Mouse (Mus musculus) cerebellum, adult 18-20 months (tissue): ENCODE results near the gene Hand2.

Experiments used
- DNase-seq, 2 experiments: peaks; one replicate each; pipeline ENCODE4 v3.0.0; 2021

Hand2 gene

GRCm38 (mm10) chr8:57320851-57321743 lies at the start of gene Hand2:
TSS of gene Hand2 (plus strand) at chr8:57320983.
- DNase-seq: no peak

DNA sequence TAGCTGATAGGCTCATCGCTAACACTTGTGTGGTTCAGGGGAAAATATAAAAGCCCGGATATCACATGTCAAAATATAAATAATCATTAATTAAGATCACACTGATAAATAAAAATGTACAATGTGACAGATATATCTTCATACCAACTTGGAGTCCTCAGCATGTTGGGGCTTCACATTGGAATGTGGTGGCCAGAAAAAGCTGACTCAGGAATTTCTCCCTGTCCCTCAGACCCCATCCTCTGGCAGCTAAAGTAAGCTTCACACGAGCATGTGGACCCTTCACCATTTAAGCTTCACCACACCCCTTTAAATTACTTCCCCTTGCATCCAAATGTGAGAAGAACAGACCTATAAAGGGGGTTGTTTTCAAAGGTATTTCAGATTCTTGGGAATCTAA lies 47.7 kb upstream of the Hand2 start:
- DNase-seq: no peak

- DNase-seq: no peak
Measured at GRCm38 (mm10) chr8:57293441-57293840, 27.3 kb upstream of the Hand2 start.

GRCm38 (mm10) chr8:57303513-57303912 lies 17.3 kb upstream of the Hand2 start:
- no peak for DNase-seq

DNA sequence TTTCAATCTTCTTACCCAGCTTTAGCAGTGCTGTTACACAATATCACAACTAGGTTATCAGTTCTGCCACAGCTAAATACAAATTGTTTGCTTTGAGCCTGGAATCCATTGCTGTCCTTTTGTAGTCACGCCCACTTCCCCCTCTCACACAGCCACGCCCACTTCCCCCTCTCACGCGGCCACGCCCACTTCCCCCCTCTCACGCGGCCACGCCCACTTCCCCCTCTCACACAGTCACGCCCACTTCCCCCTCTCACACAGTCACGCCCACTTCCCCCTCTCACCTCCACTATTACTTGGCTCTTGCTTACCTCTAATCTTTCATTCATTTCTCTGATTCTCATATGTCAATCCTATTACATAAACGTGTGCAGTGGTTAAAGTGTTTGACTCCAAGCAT lies 15.8 kb upstream of the Hand2 start:
- DNase-seq: no peak

GRCm38 (mm10) chr8:57306441-57306840 lies 14.3 kb upstream of the Hand2 start:
- no peak for DNase-seq

DNA sequence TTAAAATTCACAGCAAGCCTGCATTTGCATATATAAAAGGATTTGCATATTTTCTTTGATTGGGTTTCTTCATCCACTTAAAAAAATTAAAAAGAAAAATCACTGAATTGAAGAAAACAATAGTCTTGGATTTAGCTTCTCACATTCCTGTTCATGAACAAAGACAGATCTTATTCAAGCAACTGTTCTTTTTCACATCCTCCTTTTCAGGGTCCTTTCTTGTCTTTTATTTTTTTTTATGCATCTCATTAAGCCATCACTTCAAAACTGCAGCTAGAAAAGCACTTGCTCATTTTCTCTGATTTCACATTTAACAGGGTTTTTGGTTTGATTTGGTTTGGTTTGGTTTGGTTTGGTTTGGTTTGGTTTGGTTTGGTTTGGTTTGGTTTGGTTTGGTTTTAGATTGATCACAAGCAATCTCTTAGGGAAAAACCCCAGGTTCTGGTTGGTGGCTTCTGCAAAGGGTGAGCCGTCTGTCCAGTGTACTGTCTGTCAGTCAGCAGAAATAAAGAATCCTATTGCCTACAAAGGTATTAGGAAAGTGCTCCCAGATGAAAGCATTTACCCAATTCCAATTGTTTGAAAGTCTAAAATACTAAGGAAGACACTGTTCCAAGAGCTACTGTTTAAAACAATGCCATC lies 10.8 kb upstream of the Hand2 start:
- no peak for DNase-seq

DNA sequence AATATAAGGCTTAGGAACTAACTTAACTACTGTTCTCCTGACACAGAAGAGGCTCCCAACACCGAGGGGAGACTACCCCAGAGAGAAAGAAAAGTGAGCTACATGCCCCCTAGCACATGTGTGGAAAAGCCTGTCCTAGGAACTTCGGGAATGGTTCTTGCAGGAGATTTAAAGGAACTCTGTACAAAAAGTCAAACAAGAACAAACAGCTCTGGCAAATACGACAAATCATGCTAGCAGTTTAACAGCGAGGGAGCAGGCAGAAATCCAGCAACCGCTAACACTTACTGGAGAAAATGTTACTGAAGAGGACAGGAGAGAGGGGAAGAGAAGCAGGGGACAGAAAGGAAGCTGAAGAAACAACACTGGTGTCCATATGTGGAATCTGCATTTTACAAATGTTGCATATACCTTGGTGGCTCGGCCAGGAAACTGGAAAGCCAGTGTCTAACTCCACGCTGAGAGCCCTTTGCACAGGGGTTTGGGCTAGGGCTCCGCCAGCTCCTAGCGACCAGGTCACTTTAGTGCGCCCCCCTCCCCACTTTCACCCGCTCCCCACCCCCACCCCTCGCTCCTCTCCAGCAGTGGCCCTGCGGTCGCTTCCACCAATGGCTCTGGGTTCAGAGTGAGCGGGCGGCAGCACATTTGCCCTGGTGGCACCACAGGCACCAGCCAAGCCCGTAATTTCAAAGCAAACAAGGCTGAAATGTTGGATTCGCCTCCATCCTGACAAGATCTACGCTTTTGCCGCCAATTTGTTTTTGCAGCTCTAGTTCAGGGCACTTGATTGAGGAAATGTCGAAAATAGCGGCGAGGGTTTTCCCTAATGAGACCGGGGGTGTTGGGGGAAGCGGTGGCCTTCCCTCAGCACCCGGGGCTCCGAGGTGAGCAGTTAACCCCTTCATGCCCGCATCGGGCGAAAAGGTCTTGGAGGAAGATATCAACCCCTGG lies 8.5 kb upstream of the Hand2 start:
- DNase-seq: no peak

- no peak for DNase-seq
Measured at GRCm38 (mm10) chr8:57313583-57313982, 7.2 kb upstream of the Hand2 start.

DNA sequence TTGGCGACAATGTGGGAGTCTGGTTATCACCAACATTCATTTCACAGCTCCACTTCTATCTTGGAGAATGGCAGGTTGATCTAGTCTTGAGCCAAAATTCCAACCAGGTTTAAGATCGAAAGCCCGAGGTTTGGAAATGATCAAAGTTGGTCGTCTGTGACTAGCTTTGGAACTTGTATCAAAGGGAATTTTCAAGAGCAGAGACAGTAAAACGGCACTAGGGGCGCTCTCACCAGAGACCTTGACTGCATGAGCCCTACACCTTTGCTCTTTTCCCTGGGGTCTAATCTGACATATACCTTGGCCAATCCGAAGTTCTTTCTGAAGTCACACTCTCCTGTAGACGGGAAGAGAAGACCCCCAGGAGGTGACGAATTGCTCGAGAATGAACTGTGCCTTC lies 6.6 kb upstream of the Hand2 start:
- no peak for DNase-seq

DNA sequence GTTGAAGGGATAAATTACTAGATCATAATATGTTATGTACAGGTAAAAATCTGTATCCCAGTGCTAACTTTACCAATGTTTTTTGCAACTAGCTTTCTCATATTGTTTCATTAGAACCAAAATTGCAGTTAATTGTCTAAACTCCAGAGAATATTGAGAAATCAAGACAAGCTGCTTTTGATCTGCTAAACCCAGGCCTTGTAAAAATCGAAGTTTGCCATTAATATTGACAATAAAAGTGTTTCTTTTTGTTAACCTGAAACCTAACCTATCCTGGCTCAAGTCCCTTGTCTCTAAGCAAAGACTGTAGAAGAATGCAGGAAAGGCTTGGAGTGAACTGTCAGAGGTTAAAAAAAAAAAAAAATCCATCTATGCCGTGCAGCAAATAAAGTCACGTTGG lies 5.3 kb upstream of the Hand2 start:
- DNase-seq: no peak

GRCm38 (mm10) chr8:57317107-57317506 lies 3.7 kb upstream of the Hand2 start:
- no peak for DNase-seq

- DNase-seq: no peak
Measured at GRCm38 (mm10) chr8:57317890-57318480, 2.8 kb upstream of the Hand2 start.

DNA sequence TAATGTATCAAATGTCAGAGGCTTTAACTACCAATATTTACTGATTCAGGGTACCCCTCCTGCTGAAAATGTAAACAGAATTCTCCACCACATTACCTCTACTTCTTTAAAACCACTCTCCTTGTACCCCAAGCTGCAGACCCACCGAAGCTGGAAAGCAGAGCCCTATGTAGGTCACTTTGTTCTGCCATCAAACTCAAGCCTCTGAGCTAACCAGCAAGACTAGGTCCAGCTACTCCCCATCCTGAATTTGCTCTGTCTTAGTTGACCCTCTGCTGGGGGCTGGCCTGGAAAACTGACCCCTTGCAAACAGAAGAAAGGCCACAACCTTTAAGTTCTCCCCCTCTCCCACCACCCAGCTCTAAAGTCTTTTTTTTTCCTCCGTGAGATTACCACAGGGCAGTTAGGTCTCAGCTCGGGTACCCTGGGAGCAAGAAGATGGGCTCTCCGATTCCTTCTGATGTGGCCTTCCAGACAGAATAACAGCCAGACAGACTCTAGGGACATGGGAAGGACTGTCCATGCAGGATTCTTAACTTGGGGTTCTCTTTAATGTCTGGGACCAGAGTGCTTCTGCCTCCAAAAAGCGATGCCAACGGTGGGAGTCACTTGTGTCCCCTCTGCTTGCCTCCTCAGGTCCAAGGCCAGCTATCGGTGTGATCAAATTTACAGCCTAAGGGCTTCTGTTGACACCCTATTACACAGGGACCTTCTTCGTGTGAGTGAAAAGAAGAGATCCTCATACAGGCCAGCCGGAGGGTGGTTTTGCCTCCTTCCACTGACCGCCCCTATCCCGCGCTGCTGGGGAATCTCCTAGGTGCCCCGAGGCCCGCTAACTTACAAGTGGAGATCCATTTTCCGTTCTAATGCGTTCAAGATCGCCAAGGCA lies 1.4 kb upstream of the Hand2 start:
- no peak for DNase-seq

- no peak for DNase-seq
Measured at GRCm38 (mm10) chr8:57319981-57320585, 700 bp upstream of the Hand2 start.

GRCm38 (mm10) chr8:57321898-57322895 lies 1.4 kb downstream of the Hand2 start:
- DNase-seq: no peak

DNA sequence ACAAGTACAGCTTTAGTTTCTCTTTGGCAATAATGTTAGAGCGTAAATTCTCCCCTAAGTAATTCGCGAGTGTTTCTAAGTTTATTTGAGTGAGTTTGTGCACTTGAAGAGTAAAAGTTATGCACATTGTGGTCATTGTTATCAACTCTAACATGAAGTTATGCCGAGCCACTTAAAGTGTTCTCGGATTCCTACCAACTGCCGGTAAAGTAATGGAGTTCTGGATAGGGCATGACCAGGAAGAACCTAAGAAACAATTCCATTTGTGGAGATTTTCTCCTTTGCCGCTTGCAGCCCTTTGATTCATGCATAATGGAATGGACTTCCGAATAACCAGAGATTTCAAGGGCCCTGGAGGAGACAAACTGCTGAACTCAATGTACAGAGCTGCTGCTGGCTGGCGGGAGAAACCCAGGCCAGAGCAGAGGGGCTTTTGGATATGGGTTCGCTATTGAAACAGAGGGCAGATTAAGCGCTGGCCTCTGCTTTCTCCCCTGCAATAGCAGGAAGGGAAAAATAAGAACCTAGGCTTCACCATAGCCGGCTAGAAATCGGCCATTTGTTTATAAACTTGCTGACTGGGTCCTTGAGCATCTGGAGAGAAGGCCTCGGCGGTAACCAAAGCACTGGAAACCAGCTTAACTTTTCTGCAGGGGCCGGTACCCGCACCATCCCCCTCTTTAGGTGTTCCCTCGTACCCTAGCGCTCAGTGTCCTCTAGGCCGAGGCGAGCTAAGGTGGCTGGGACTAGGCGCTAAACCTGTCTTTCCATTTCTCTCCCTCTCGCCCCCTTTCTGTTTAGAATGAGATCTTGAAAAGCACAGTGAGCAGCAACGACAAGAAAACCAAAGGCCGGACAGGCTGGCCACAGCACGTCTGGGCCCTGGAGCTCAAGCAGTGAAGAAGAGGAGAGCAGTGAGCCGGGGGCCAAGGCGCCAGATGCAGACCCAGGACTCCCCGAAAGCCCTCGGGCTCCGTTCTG lies 2.5 kb downstream of the Hand2 start:
- DNase-seq: no peak

- DNase-seq: no peak
Measured at GRCm38 (mm10) chr8:57324091-57324490, 3.3 kb downstream of the Hand2 start.

GRCm38 (mm10) chr8:57324671-57325070 lies 3.9 kb downstream of the Hand2 start:
- no peak for DNase-seq
